Comparison of ENCODE assay signal across 8 mouse cellular contexts in genomic region chr17:47611661-47611982, GRCm38 (mm10). TPM values are rescaled to one million over a fixed set of nuclear protein-coding genes. Genes with fewer than 3 reads are reported as not detected.
DNase-seq lines count a peak whose midpoint lies in the region; ATAC-seq and TF ChIP-seq lines count a peak whose summit lies in the region.

No protein-coding gene starts in this region.

- TF ChIP-seq CTCF in lung, postnatal 0 days (IDR thresholded peaks at IDR 0.05), result no peak
- TF ChIP-seq CTCF in small intestine, adult 2 months (IDR thresholded peaks at IDR 0.05; ENCODE audit: extremely low read depth, insufficient read length, insufficient replicate concordance, low read depth, low read length), result no peak

- ATAC-seq in lung, postnatal 0 days, result no peak
- 0 out of 2 replicates have a peak, but pooled peaks have one; percentile 2 for ATAC-seq in erythroid progenitor cell, adult 5-6 weeks (replicated peaks; ENCODE audit: low FRiP score, poor library complexity, severe bottlenecking)
- ATAC-seq in limb, embryonic 14.5 days (ENCODE audit: low FRiP score, low read depth), result no peak; the same call in 1 of the 2 replicates

- peak overlapping the region; percentile 91 for H3K4me2 ChIP-seq in lung, postnatal 0 days (replicated peaks; ENCODE audit: low read depth, low read length)
- peak overlapping the region; percentile 93 for H3K4me2 ChIP-seq in limb, embryonic 14.5 days (replicated peaks; ENCODE audit: low read depth, low read length, severe bottlenecking)

- no peaks in the 10 kb centered on the region for H3K27me3 ChIP-seq in lung, postnatal 0 days (replicated peaks; ENCODE audit: insufficient read depth, low read length)
- no peaks in the 10 kb centered on the region for H3K27me3 ChIP-seq in limb, embryonic 14.5 days (ENCODE audit: control insufficient read depth, insufficient read depth, low read length)
- H3K27me3 ChIP-seq in small intestine, adult 2 months (ENCODE audit: control insufficient read depth, insufficient read depth, low read length), result no peaks in the 10 kb centered on the region

- no peak for DNase-seq in lung, postnatal 0 days (ENCODE audit: low spot score)
- no peak for DNase-seq in lung, postnatal 36 days
- no peak for DNase-seq in limb, embryonic 14.5 days (ENCODE audit: low spot score)
- no peak for DNase-seq in cerebellum, adult 9-10 months
- no peak for DNase-seq in adrenal gland, postnatal 10 days
- no peak for DNase-seq in adrenal gland, adult (ENCODE audit: inconsistent age in 2 of 2, low spot score in 1 of 2)

- H3K4me1 ChIP-seq in lung, postnatal 0 days (ENCODE audit: insufficient read depth, low read depth, low read length), result peaks cover 16% of the 10 kb centered on the region; the same call in 1 of the 2 replicates
- H3K4me1 ChIP-seq in limb, embryonic 14.5 days (ENCODE audit: control insufficient read depth, insufficient read depth, low read length), result peaks cover 19% of the 10 kb centered on the region
- H3K4me1 ChIP-seq in small intestine, adult 2 months (ENCODE audit: control insufficient read depth, insufficient read depth, insufficient read length, low read length), result peaks cover 6% of the 10 kb centered on the region

- H3K9me3 ChIP-seq in lung, postnatal 0 days (ENCODE audit: low read length), result no peaks in the 10 kb centered on the region
- no peaks in the 10 kb centered on the region for H3K9me3 ChIP-seq in limb, embryonic 14.5 days (ENCODE audit: control insufficient read depth, low read length)

- H3K27ac ChIP-seq in lung, postnatal 0 days (ENCODE audit: low read length), result peak overlapping the region; percentile 75; the same call in 1 of the 2 replicates
- H3K27ac ChIP-seq in limb, embryonic 14.5 days (replicated peaks; ENCODE audit: low read depth, low read length), result 0 out of 2 replicates have a peak overlapping the region, but pooled peaks have one; percentile 74
- H3K27ac ChIP-seq in small intestine, adult 2 months (ENCODE audit: insufficient read depth, low read depth, low read length), result no peak overlapping the region

- H3K9ac ChIP-seq in lung, postnatal 0 days (replicated peaks; ENCODE audit: low read depth), result peak overlapping the region; percentile 77
- peak overlapping the region; percentile 78 for H3K9ac ChIP-seq in limb, embryonic 14.5 days (ENCODE audit: low read depth, low read length, severe bottlenecking)

- 0 out of 2 replicates have a peak, but pooled peaks have one; percentile 5 for TF ChIP-seq EP300 in lung, postnatal 0 days (IDR thresholded peaks at IDR 0.05)

- TF ChIP-seq POLR2A in limb, embryonic 14.5 days (IDR thresholded peaks at IDR 0.05; ENCODE audit: borderline replicate concordance, extremely low read depth, insufficient read depth, insufficient read length), result no peak
- no peak for TF ChIP-seq POLR2A in small intestine, adult 2 months (IDR thresholded peaks at IDR 0.05; ENCODE audit: low read depth, low read length)

- no peaks in the 10 kb centered on the region for H3K36me3 ChIP-seq in lung, postnatal 0 days (ENCODE audit: insufficient read depth, low read length)
- peaks cover 30% of the 10 kb centered on the region for H3K36me3 ChIP-seq in limb, embryonic 14.5 days (ENCODE audit: control insufficient read depth, insufficient read depth, low read length)
- peaks cover 10% of the 10 kb centered on the region for H3K36me3 ChIP-seq in small intestine, adult 2 months (ENCODE audit: control insufficient read depth, insufficient read depth, low read length)

- WGBS in lung, postnatal 0 days, result under 1% methylated on average over 13 of the region's 13 CpGs
- 0% methylated on average over 13 of the region's 13 CpGs for WGBS in limb, embryonic 14.5 days
- under 1% methylated on average over 13 of the region's 13 CpGs for WGBS in small intestine, adult 2 months

- peak overlapping the region; percentile 80 for H3K4me3 ChIP-seq in lung, postnatal 0 days (ENCODE audit: low read depth, low read length)
- H3K4me3 ChIP-seq in limb, embryonic 14.5 days (replicated peaks; ENCODE audit: low read length), result peak overlapping the region; percentile 88
- H3K4me3 ChIP-seq in small intestine, adult 2 months (ENCODE audit: low read depth, low read length), result peak overlapping the region; percentile 77

RNA-seq across cellular contexts. Expression of gene Gm20517, which starts 0.2 kb away (rescaled TPM):
- 0.64 and 1.4 TPM in 2 replicates for polyA plus RNA-seq in lung, postnatal 0 days (2015; fragmentation: Nextera tagmentation; extraction: Ambion mirVana)
- total RNA-seq in erythroid progenitor cell, adult 5-6 weeks (2015; ENCODE audit: low replicate concordance), result 11.5 and 13.8 TPM in 2 replicates
- 9.5 and 18.9 TPM in 2 replicates for total RNA-seq in erythroid progenitor cell, adult 5-6 weeks (2017; ENCODE audit: low replicate concordance)
- polyA plus RNA-seq in limb, embryonic 14.5 days (2012; rRNA removed), result 1.3 and 1.4 TPM in 2 replicates
- 0.72 and 1.4 TPM in 2 replicates for polyA plus RNA-seq in limb, embryonic 14.5 days (2014; fragmentation: Nextera tagmentation; extraction: Ambion mirVana)
- polyA plus RNA-seq in small intestine, adult 2 months (2012; rRNA removed), result 0.88 and 1.7 TPM in 2 replicates
- 1 to 10 TPM; 2.8 to 5.5 TPM for total RNA-seq in adrenal gland, postnatal 10 days (2021)

RNA-seq across cellular contexts. Expression of gene Med20, which starts 0.2 kb away (rescaled TPM):
- polyA plus RNA-seq in lung, postnatal 0 days (2015; fragmentation: Nextera tagmentation; extraction: Ambion mirVana), result 31.6 and 32.8 TPM in 2 replicates
- 28.1 and 37.8 TPM in 2 replicates for total RNA-seq in erythroid progenitor cell, adult 5-6 weeks (2015; ENCODE audit: low replicate concordance)
- total RNA-seq in erythroid progenitor cell, adult 5-6 weeks (2017; ENCODE audit: low replicate concordance), result 36.5 and 63.2 TPM in 2 replicates
- polyA plus RNA-seq in limb, embryonic 14.5 days (2012; rRNA removed), result 59.5 and 64.7 TPM in 2 replicates
- polyA plus RNA-seq in limb, embryonic 14.5 days (2014; fragmentation: Nextera tagmentation; extraction: Ambion mirVana), result 50.6 and 55.0 TPM in 2 replicates
- polyA plus RNA-seq in small intestine, adult 2 months (2012; rRNA removed), result 7.3 and 11.3 TPM in 2 replicates
- 10 to 100 TPM; 38.1 to 39.8 TPM for total RNA-seq in adrenal gland, postnatal 10 days (2021)

RNA-seq across cellular contexts. Expression of gene Bysl, which starts 0.3 kb away (rescaled TPM):
- 9.9 and 10.4 TPM in 2 replicates for polyA plus RNA-seq in lung, postnatal 0 days (2015; fragmentation: Nextera tagmentation; extraction: Ambion mirVana)
- 5.9 and 8.3 TPM in 2 replicates for total RNA-seq in erythroid progenitor cell, adult 5-6 weeks (2015; ENCODE audit: low replicate concordance)
- total RNA-seq in erythroid progenitor cell, adult 5-6 weeks (2017; ENCODE audit: low replicate concordance), result 8.4 and 10.4 TPM in 2 replicates
- 19.5 and 20.4 TPM in 2 replicates for polyA plus RNA-seq in limb, embryonic 14.5 days (2012; rRNA removed)
- 20.6 and 24.0 TPM in 2 replicates for polyA plus RNA-seq in limb, embryonic 14.5 days (2014; fragmentation: Nextera tagmentation; extraction: Ambion mirVana)
- polyA plus RNA-seq in small intestine, adult 2 months (2012; rRNA removed), result 3.3 and 3.5 TPM in 2 replicates
- total RNA-seq in adrenal gland, postnatal 10 days (2021), result 10 to 100 TPM; 14.1 to 16.6 TPM

RNA-seq across cellular contexts. Expression of gene Usp49, which starts 18.9 kb away (rescaled TPM):
- polyA plus RNA-seq in lung, postnatal 0 days (2015; fragmentation: Nextera tagmentation; extraction: Ambion mirVana), result 3.3 and 4.1 TPM in 2 replicates
- 26.8 and 35.7 TPM in 2 replicates for total RNA-seq in erythroid progenitor cell, adult 5-6 weeks (2015; ENCODE audit: low replicate concordance)
- total RNA-seq in erythroid progenitor cell, adult 5-6 weeks (2017; ENCODE audit: low replicate concordance), result 29.2 and 46.3 TPM in 2 replicates
- polyA plus RNA-seq in limb, embryonic 14.5 days (2012; rRNA removed), result 17.6 and 20.8 TPM in 2 replicates
- 5.0 and 5.2 TPM in 2 replicates for polyA plus RNA-seq in limb, embryonic 14.5 days (2014; fragmentation: Nextera tagmentation; extraction: Ambion mirVana)
- 2.3 and 4.6 TPM in 2 replicates for polyA plus RNA-seq in small intestine, adult 2 months (2012; rRNA removed)
- total RNA-seq in adrenal gland, postnatal 10 days (2021), result 1 to 10 TPM; 6.8 to 9.0 TPM
